Mouse (Mus musculus): ENCODE data around the gene Xylt2.
"Not testable (repeated sequence)": the region's sequence is repeated elsewhere in the genome, so short reads cannot be mapped to it uniquely, and the experiment has no call there.

Xylt2 gene

DNA sequence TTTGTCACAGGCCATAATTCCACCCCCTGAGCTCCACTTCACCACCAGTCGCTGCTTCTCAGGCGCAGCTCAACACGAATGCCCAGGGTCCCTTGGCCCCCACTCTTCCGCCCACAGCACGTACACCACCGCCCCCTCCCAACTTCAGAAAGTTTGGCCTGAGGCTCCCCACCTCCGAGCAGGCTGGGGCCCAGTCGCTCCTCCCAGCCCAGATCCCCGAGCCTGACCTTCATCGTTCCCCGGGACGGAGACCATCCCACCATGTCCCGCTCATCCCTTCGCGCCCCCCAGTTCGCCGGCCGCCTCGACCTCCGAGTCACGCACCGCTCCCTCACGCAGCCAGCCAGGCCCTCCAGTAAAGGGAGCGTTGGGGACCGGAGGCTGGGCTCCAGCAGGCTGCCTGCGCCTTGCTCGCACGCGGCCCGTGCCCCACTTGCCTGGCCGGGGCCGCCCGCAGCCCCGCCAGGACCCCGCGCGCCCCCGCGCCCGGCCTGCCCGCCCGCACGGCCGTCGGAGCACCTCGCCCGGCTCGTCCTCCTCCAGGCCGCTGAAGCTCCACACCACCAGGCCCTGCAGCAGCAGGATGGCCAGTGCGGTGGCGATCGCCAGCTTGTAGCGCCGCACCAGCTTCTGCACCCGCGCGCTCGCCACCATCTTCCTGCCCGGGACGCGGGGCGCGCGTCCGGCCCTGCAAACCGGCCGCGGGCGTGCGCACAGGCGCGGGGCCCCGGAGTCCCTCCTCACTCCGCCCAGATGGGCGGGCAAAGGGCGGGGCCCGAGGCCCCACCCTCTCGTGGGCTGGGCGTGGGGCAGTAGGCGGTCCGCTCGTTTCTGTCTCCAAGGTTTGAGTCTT is at the start of gene Xylt2:
Gene Xylt2 (minus strand): TSS at position 762 of the 853 bp plus-strand sequence.
- DNase-seq = peak; percentile 95 to 97

DNA sequence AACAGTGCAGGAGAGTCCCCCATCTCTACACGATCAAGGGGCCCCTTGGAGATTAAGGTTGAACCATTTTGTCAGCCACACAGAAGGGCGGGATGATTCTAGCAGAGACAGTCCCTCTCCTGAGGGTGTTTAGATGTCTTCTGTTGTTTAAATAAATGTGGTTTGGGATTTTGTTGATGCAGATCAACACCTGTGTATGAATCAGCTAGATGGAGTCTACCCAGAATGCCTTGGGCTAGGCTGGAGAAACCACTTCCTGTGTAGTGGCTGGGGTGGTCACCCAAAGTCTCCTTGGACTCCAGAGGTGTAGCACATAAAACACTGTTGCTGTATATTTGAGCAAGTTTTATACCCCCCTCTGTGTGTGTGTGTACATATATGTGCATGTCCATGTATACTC is 41.9 kb upstream of the Xylt2 start:
- no peak for DNase-seq

DNA sequence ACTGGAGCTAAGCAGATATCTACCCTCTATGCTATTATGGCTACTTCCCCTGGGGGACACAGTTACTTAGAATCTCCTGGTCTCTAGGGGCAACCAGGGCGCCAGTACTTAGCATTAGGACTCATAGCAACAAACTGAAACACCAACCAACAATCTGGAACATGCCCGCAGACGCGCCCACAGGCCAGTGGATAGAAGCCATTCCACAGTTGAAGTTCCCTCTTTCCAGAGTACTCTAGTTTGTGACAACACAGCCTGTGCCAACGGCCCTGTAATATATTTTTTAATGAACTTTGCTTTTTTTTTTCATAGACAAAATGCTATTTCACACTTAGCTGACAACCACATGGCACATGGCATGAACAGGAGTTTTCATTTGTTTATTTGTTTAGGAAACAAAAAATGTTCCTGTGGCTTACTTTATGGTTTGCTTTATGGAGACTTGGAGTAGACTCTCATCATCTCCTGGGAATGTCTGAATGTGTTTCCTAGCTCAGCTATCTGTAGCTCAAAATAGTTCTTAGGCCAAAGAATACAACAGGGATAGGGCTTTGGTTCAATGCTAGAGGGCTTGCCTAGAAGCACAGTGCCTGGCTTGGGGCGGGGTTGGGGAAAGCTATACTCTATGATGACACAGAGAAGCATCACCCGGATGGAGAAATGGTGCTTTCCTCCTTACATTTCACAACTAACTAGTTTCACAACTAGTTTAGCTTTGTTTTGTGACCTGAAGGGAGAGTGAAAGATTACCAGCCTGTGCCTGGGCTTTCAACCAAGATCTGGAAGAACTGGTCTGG is 41.0 kb upstream of the Xylt2 start:
- no peak for DNase-seq

DNA sequence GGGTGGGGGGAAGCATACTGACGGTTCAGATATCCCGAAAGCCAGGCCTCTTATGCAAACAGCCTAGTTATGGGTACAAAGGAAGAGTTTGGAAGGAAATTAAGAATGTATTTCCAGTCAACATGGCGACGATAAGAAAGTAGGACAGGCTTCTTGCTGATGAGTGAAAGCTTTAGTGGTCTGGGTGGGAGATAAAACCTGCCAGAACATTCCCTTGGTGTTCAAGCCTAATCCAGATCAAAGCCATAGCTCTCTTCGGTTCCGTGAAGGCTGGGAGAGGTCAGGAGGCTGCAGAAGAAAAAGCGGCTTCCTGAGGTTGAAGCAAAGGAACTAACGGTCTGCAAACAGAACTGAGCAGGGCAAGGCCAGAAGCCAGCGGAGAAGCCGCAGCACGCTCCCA is 39.9 kb upstream of the Xylt2 start:
- peak in 1 of 2 experiments; percentile 14 for DNase-seq

DNA sequence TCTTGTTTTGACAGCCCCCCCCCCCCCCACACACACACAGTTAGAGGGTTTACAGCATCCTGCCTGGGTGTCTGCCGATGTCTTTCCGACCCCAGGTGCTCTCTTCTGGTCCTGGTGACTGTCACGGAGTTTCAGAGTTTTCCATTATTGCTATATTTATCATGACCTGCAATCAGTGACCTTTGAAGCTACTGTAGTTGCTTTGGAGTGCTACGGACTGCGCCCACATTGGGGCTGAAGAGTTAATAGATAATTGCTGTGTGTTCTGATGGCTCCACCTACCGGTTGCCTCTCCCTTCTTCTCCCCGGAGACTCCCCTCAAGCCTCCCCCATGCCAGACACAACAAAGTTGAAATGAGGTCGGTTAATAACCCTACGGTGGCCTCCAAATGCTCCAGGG is 39.4 kb upstream of the Xylt2 start:
- peak; percentile 75 for DNase-seq

GRCm38 (mm10) chr11:94715622-94716021 is 38.3 kb upstream of the Xylt2 start:
- no peak for DNase-seq

DNA sequence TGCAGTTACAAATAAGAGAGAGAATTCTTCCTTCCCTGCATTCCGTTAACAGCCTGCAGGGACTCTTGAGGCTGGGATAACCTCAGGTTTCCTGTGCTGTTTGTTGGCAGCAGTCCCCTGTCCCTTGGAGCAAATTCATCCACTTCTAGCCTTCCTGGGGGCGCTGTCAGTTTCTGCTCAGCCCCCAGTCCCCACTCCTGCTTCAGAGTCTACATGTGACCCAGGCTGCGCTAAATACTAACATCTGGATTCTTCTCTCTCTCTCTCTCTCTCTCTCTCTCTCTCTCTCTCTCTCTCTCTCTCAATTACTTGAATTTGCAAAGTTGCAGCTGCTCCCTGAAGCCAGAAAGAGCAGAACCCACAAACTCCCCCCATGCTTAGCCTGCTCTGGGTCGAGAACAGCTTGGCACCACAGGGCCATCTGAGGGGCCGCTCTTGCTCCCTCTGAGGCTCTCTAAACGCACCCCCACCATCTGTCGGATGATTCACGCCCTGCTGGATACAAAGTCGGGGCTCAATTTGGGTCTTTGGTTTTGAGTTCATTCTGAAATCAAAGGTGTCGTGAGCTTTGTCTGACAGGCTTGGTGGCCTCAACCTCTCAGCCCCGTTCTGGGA is 36.0 kb upstream of the Xylt2 start:
- peak; percentile 44 to 59 for DNase-seq

DNA sequence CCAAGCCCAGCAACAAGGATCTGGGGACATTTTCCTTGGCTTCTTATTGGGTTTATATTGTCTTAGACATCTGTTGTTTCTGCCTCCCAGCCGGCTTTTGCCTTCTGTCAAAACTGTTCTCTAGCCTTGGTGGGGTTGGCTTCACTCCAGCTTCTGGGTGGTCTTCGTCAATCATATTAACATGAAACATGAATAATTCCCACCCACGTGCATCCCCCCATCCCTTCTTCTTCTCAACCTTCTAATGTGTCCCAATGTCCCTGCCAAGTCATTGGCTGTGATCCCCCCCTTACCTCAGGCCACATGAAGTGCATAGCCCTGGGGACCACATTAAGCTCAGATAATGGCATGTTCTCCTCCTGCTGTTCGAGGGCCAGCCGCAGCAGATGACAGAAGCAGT is 27.2 kb upstream of the Xylt2 start, which contains the start of gene Gm11541:
Gene Gm11541 (minus strand): TSS at position 28 of the 400 bp plus-strand sequence.
- DNase-seq = peak; percentile 80 to 86

- peak; percentile 56 to 57 for DNase-seq
Measured at GRCm38 (mm10) chr11:94704020-94704419, 26.7 kb upstream of the Xylt2 start.

DNA sequence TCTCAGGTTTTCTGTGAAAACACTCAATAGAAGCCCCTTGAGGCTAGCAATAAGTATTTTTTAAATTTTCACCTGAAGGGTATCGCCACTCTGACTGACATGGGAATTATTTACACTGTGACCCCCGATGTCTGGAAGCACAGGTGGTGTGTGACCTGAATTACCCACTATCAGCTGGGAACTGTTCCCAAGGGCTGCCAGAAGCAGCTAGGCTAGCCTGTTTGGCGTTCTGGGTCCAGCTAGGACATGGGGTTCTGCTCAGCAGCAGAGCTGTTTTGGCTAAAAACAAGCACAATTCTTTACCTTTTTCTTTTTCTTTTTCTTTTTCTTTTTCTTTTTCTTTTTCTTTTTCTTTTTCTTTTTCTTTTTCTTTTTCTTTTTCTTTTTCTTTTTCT is 24.9 kb upstream of the Xylt2 start:
- DNase-seq = peak; percentile 22 to 32

DNA sequence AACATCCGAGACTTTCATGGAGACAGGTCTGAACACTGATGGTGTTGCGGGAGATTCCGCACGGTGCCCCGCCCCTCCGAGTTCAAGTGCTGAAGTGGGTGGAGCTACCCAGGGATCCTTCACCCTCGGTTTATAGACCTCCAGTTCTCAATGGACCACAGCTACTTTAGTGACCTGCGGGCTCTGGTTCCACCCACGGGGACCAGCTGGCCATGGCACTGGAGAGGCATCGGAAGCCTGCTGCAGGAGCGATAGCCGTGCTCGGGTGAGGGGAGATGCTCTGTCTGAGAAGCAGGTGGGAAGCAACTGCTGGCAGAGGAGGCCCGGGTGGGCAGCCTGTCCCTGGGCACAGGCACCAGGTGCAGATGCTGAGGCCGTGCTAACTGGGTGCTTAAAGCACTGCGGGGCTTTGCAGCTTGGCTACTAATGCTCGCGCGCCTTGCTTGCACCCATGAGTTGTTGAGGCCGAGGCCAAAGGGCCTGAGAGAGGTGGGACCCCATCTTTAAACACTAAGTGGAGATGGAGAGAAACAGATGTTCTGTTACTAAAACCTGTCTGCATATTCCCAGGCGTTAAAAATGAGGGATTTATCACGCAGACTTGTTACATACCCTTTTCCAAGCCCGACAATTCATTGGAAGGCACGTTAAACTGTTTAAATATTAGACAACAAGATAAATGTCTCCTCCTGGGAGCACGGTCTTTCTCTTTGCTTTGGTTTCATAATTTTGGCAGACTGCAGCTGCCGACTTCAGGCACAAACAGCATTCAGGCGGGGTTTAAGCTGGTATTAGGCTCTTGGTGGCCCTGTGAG is 24.3 kb upstream of the Xylt2 start:
- DNase-seq = peak; percentile 56 to 59

DNA sequence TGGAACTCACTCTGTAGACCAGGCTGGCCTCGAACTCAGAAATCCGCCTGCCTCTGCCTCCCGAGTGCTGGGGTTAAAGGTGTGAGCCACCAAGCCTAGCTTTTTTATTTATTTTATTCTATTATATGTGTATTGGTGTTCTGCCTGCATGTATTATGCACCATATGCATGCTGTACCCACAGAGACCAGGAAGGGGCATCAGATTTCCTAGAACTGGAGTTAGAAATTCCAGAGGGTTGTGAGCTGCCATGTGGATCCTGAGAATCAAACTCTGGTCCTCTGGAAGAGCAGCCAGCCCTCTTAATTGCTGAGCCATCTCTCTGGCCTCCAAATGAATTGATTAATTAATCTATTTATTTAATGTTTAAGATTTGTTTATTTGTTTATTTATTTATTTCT is 22.1 kb upstream of the Xylt2 start:
- no peak for DNase-seq

DNA sequence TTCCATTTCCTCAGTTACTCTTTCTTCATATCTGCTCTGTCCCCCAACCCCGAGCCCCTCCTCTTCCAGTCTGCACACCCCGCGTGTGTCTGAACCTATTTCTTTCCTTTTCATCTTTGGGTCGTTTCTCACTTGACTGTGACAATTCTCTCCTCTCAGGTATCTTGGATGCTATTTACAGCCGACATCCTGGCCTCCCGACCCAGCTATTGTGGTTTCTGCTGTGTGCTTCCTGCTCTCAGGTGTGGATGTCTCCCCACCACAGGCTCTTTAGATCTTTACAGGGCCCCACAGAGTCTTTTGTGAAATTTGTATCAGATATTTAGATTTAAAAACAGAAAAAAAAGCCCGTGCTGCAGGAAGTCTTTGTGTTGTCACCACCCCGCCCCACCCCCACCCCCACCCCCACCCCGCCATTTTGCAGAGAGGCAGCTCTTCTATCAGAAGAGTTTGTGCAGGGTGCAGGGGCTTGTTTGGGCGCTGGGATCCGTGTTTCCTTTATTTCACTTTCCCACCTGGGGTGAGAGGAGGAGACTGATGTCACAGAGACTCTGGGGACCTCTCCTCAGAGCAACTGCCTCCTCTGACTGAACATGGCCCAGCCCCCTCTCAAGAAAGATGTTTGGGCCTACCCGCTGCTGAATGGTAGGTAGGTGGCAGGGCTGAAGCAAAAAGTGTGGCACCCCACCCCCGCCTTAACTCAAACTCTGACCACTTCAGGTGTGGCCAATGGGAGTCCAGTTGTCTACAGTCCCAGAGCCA is 20.6 kb upstream of the Xylt2 start:
- no peak for DNase-seq

DNA sequence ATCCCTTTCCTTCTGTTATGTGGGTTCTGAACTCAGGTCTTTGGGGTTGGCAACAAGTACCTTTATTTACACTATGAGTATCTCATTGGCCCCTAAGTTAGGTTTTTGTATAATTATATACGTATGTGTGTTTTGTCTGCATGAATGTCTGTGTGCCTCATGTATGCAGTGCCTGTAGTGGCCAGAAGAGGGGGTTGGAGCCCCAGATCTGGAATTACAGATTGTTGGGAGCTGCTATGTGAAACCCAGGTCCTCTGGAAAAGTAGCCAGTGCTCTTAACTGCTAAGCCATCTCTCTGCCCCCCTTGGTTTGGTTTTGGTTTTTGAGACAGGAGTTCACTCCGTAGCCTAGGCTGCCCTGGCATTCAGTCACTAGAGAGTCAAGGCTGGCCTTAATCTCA is 19.8 kb upstream of the Xylt2 start:
- no peak for DNase-seq

DNA sequence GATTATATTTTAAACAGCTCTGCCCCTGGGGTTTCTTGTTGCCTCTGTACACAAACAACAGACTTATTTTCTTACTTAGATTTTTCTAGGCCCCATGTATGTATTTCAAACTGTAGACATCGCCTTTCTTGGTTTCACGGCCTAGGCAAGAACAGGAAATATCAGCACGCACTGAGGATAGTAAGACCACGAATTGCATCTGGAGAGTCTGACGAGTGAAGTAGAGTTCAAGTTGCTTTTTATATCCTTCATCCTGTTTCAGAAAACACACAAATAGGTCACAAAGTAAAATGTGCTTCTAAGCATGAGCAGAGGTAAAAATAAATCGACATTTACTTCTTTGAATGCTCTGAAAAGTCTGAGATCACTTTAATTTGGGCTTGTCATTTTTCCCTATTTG is 18.2 kb upstream of the Xylt2 start:
- DNase-seq = no peak

GRCm38 (mm10) chr11:94692502-94692901 is 15.2 kb upstream of the Xylt2 start:
- not testable (repeated sequence) for DNase-seq

DNA sequence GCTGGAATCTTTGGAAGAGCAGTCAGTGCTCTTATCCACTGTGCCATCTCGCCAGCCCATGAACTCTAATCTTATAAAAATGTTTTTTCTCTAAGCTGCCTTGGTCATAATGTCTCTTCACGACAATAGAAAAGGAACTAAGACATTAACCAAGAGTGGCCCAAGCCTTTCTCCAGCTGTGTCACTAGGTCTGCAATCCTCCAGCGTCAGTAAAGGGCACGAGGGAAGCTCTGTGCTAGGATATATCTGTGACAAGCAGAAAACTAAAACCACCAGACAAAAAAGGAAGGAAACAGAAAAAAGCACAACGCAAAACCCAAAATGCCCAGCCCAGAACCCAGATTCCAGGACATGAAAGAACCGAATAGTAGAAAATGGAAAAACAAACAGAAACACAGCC is 9.9 kb upstream of the Xylt2 start:
- no peak for DNase-seq

- peak in 1 of 2 experiments; percentile 53 for DNase-seq
Measured at GRCm38 (mm10) chr11:94682427-94682826, 5.1 kb upstream of the Xylt2 start.

DNA sequence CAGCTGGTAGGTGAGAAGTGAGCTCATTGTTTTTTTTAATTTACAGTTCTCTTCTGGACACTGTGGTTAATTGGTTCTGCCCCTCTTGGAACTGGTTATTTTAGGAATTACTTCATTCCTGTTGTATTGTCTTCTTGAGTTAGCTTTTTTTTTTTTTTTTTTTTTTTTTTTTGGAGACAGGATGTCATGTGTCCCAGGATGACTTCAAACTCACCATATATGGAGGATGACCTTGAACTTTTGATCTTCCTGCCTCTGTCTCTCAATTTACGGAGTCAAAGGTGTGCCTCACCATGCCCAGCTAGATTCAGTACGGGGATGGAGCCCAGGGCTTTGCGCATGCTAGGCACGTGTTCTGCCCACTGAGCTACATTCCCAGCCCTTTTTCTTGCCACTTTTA is 4.3 kb upstream of the Xylt2 start:
- DNase-seq = no peak

- DNase-seq = peak; percentile 52 to 57
Measured at GRCm38 (mm10) chr11:94680639-94681038, 3.3 kb upstream of the Xylt2 start.

DNA sequence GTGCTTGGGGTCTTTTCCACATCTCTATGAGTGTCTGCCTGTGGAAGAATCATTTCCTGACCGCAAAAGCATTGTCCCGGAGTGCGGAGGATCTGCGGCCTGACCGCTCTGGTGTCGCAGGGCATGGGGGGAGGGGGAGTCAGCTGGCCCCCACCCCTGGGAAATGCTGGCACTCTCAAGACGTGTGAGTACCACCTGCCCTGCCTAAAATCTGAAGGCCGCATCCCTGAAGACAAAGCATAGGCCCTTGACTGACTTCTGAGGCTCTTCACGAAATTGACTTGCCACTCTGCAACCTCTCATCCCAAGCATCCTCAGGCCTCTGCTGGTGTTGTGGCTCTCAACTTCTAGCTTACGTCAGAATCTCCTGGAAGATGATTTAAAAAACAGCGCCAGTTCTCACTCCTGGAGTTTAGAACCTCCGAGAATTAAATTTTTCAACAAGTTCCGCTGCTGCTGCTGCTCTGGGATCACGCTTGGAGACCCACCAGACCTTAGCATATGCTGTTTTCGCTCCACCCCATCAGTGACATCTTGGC is 361 bp upstream of the Xylt2 start:
- DNase-seq = peak in 1 of 2 experiments; percentile 35
